Mouse (Mus musculus): ENCODE data around the gene Vmn1r24.
"Not testable (repeated sequence)": the region's sequence is repeated elsewhere in the genome, so short reads cannot be mapped to it uniquely, and the experiment has no call there.

The Vmn1r24 gene

DNA sequence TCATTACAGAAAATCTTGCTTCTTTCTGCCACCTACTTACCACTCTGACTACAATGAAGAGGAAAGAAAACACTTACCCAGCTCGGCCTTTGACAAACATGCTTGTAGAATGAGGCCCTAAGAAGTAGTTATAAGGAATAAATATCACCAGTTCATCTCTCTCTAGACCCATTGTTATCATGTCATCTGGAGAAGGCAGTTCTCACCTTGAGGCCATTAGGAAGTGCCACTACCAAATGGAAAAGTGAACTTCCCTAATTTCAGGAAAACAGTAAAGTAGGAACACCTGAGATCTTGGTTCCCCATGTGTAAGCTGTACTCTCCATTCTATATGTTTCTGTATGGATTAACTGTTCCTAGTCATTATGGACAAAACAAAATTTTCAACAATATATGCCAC lies at the start of gene Vmn1r24:
TSS of gene Vmn1r24 (minus strand) at position 101 of the 400 bp plus-strand sequence.
- in situ Hi-C loops (cut with MseI, MboI): not testable (repeated sequence)

DNA sequence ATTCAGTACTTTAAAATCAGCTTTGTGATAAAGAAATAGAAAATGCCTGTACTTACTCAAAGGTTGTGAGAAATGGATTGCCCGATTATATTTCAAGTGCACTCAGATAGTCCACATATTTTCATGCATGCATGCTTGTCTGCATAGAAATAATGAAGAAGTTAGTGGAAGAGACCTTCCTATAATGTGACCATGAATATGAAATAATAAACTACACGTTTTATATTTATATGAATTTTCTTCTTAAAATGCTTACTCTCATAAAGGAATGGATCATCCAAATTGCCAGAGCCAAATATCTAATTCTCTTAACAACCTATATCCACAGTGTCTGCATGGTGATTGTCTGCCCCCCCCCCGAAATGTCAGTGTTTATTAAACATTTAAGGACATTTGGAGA lies 19.4 kb upstream of the Vmn1r24 start, which contains the start of gene Vmn1r25:
TSS of gene Vmn1r25 (minus strand) at position 101 of the 400 bp plus-strand sequence.
- in situ Hi-C loops (cut with MseI, MboI): no loop called here

DNA sequence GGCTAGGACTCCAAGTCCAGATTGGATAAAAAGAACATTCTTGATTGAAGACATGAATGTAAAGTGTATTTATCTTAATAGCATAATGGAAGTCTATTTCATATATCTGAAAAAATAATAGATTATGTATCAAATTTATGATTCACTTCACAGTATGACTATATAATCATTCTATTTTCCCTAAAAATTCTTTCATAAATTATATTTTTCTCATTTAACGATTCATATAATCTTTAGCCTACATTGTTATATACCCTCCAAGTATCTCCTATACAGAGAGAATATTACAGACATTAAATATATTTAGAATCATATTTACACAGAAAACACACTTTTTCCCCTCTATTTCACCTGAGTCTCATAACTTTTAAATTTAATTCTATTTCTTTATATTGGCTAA lies 34.6 kb downstream of the Vmn1r24 start, which contains the start of gene Vmn1r23:
TSS of gene Vmn1r23 (minus strand) at position 101 of the 400 bp plus-strand sequence.
- in situ Hi-C loops (cut with MseI, MboI): no loop called here

DNA sequence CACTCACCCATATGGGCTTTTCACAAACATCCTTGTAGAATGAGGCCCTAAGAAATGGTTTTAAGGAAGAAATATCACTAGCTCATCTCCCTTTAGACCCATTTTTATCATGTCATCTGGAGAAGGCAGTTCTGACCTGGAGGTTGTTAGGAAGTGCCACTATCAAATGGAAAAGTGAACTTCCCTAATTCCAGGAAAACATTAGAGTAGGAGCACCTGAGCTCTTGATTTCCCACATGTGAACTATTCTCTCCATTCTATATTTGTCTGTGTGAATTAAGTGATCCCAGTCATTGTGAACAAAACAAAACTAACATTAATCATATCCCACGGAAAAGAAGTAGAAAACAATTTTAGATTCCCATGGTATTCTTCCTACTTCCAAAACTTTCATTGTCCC lies 53.4 kb downstream of the Vmn1r24 start, which contains the start of gene Vmn1r22:
TSS of gene Vmn1r22 (minus strand) at position 101 of the 400 bp plus-strand sequence.
- in situ Hi-C loops (cut with MseI, MboI): no loop called here
